Mouse (Mus musculus) liver, adult 2 months (tissue): Measurements from ENCODE around the gene Osbpl9. TPM values are rescaled to one million over a fixed set of nuclear protein-coding genes. Genes with fewer than 3 reads are reported as not detected.

Source experiments
- DNase-seq: peaks from one replicate; pipeline ENCODE4 v3.0.0-alpha.2; 2011; ENCODE audit warnings: low read depth, low spot score; ENCODE audit errors: extremely low read depth
- H3K27ac ChIP-seq: fragments of 200-500 bp; replicated peaks from 2 replicates; pipeline ENCODE4 v1.5.1; 2012; ENCODE audit warnings: low read depth, mild to moderate bottlenecking, control low read depth, inconsistent platforms, low read length; ENCODE audit not compliant: insufficient read depth
- H3K27me3 ChIP-seq: fragments of 200-500 bp; 2 replicates; pipeline ENCODE4 v1.6.1; 2012; ENCODE audit warnings: mild to moderate bottlenecking, moderate library complexity, low read length, inconsistent platforms; ENCODE audit not compliant: control insufficient read depth, insufficient read depth
- H3K36me3 ChIP-seq: fragments of 200-500 bp; 2 replicates; pipeline ENCODE4 v1.6.1; 2012; ENCODE audit warnings: low read length, inconsistent platforms; ENCODE audit not compliant: control insufficient read depth, insufficient read depth
- H3K4me1 ChIP-seq: fragments of 200-500 bp; 2 replicates; pipeline ENCODE4 v1.6.1; 2011; ENCODE audit warnings: low read length; ENCODE audit not compliant: control insufficient read depth, insufficient read depth
- H3K4me3 ChIP-seq: fragments of 200-500 bp; 2 replicates; pipeline ENCODE4 v1.5.1; 2011; ENCODE audit warnings: low read depth, mild to moderate bottlenecking, control low read depth, low read length, moderate library complexity; ENCODE audit not compliant: insufficient read depth
- H3K79me2 ChIP-seq: fragments of 200-500 bp; 2 replicates; pipeline ENCODE4 v1.6.1; 2012; ENCODE audit warnings: inconsistent platforms, mild to moderate bottlenecking, low read length, moderate library complexity; ENCODE audit not compliant: control insufficient read depth, insufficient read depth
- H3K9ac ChIP-seq: fragments of 200-500 bp; 2 replicates; pipeline ENCODE4 v1.6.1; 2012; ENCODE audit warnings: low read depth, mild to moderate bottlenecking, control low read depth, inconsistent platforms, low read length
- CTCF ChIP-seq: fragments of 200-500 bp; IDR thresholded peaks from 2 replicates; pipeline ENCODE4 v1.5.1; 2011; ENCODE audit warnings: low read depth, low read length, control low read depth
- POLR2A ChIP-seq: fragments of 200-500 bp; IDR thresholded peaks from 2 replicates; pipeline ENCODE4 v1.6.1; 2011; ENCODE audit warnings: low read length, control low read depth; ENCODE audit not compliant: insufficient read depth; ENCODE audit errors: extremely low read depth
- WGBS: fragments of 180-500 bp; shearing (Covaris S2); methylation state at CpG from one replicate; pipeline ENCODE4 v1.1.7; 2018; 5-methylcytosine and 5-hydroxymethylcytosine counted together
- polyA plus RNA-seq: library from polyadenylated mRNA; depleted of rRNA; stranded (reverse); fragments of >200 nt; gene quantifications from 2 replicates; pipeline ENCODE4 v1.2.3, GENCODE M21; 2012
- total RNA-seq: library from RNA; depleted of rRNA; stranded (reverse); fragments of >200 nt; gene quantifications from 2 replicates; pipeline ENCODE4 v1.2.3, GENCODE M21; 2014

Osbpl9 gene
- total and polyA plus RNA-seq, 2 experiments = 125 to 128 TPM

DNA sequence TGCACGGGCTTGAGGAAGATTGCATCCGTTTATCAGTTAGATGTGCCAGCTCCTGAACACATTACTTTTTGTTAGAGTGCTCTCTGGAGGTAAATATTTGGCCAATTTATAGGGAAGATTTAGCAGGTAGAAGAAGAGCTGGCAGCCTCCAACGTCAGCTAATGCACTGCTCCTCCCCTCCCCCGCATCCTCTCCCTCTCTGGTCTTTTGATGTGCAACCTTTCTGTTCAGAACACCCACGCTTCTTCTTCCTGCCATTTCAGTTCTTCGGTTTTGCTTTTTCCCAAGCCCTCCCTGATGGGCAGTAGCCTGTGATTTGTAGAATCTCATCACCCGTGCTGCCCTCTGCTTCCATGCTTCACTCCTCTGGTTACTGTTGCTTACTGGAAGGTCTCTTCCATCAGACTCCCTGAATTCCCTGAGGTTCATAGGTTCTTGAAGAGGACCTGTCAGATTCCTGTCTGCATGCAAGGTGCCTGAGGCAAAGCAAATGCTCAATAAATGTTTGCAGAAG is 27.8 kb upstream of the Osbpl9 start:
- Histone ChIP-seq H3K4me1 (no peaks in the 10 kb centered on the region), H3K27me3 (no peaks in the 10 kb centered on the region; the same call in 1 of the 2 replicates), H3K79me2 (no peaks in the 10 kb centered on the region), H3K27ac (no peak overlapping the region), H3K9ac (no peak overlapping the region), H3K36me3 (no peaks in the 10 kb centered on the region), H3K4me3 (no peak overlapping the region)
- WGBS = 40% methylated on average over 7 of the region's 7 CpGs
- TF ChIP-seq POLR2A = no peak
- TF ChIP-seq CTCF = no peak
- no peak for DNase-seq

DNA sequence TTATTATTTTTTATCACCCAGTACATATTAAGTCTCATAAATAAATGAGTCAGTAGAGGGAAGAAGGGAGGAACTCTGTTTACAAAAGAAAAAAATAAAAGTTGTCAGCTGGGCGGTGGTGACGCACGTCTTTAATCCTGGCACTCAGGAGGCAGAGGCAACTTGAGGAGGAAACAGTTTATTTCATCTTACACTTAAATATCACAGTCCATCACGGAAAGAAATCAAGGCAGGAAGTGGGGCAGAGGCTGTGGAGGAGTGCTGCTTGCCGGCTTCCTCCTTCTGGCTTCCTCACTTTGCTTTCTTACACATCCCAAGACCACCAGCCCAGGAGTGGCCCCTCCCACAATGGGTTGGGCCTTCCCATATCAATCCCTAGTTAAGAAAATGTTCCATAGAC is 24.0 kb upstream of the Osbpl9 start:
- TF ChIP-seq POLR2A (no peak), CTCF (no peak)
- H3K79me2 ChIP-seq = no peaks in the 10 kb centered on the region
- H3K27ac ChIP-seq = no peak overlapping the region
- 62% methylated on average over 5 of the region's 5 CpGs for WGBS
- H3K9ac ChIP-seq = no peak overlapping the region
- H3K36me3 ChIP-seq = no peaks in the 10 kb centered on the region
- DNase-seq = no peak
- H3K27me3 ChIP-seq = no peaks in the 10 kb centered on the region; the same call in 1 of the 2 replicates
- H3K4me3 ChIP-seq = no peak overlapping the region
- H3K4me1 ChIP-seq = no peaks in the 10 kb centered on the region

DNA sequence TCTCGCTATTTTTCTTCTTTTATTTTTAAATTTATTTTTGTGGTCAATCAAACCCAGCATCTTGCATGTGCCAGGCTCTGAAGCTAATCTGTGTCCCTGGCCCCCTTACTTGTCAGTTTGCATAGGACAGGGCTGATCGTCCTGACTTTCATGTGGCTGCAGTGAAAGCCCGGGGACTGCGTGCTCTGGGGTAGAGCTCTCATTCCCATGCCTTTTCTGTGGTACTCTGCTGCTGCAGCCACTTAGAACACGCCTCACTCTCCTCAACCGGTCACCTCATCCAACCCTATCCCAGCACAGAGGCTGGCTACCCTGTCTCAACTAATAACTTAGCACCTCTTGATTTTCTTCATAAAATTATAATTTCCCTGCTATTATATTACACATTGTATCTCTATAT is 23.5 kb upstream of the Osbpl9 start:
- H3K4me3 ChIP-seq = no peak overlapping the region
- H3K27me3 ChIP-seq = no peaks in the 10 kb centered on the region; the same call in 1 of the 2 replicates
- TF ChIP-seq POLR2A = no peak
- no peak for TF ChIP-seq CTCF
- H3K79me2 ChIP-seq = no peaks in the 10 kb centered on the region
- H3K9ac ChIP-seq = no peak overlapping the region
- no peak for DNase-seq
- H3K4me1 ChIP-seq = no peaks in the 10 kb centered on the region
- 83% methylated on average over 6 of the region's 6 CpGs for WGBS
- H3K36me3 ChIP-seq = no peaks in the 10 kb centered on the region
- no peak overlapping the region for H3K27ac ChIP-seq

DNA sequence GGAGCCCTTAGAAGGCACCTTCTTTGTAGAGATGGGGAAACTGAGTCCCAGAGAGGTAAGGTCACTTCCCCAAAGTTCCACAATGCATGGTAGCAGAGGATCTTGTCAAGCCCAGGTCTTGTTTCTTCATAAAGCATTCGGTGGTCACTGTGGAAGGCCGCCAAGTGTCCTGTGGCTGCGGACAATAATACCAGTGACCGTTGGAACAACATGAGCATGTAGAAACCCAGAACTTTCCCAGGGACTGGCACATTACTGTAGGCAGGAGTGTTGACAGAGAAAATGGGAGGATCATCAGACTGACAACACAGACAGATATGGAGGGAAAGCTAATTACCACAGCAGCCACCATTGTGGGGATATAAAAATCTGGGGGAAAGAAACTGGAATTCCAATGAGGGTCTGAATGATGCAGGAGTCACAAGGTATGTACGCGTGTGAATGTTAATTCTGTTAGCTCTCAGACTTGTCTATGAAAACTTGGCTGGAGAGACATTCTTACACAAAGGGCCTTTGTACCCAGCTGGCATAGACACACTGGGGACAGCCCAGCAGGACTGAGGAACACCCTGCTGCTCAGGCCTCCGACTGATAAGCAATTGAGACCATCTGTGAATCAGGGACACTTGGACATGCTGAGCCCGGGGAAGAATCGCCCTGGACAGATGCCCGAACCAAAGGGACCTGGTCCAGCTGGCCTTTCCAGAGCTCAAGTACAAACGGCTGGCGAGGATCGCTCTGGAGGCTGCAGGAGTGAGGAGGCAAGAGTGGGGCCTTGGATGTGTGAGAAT is 22.9 kb upstream of the Osbpl9 start:
- DNase-seq = peak; percentile 18
- H3K27ac ChIP-seq = no peak overlapping the region

DNA sequence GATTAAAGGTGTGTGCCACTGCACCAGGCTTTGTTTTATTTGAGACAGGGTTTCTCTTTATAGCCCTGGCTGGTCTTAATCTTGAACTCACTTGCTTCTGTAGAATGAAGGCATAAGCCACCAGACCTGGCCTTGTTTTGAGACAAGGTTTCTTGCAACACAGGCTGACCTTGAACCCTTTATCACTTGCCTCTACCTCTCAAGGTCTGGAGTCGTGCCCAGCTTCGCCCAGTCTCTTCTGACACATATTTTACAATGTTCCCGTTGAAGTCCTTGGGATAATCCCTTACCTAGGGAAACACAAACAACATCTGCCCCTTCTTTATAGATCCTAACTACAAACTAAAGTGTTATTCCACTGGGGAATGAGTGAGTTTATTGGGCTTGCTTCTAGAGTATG is 19.9 kb upstream of the Osbpl9 start:
- no peak for TF ChIP-seq POLR2A
- no peak for TF ChIP-seq CTCF
- Histone ChIP-seq H3K27ac (no peak overlapping the region), H3K79me2 (no peaks in the 10 kb centered on the region), H3K27me3 (no peaks in the 10 kb centered on the region), H3K9ac (no peak overlapping the region), H3K36me3 (no peaks in the 10 kb centered on the region), H3K4me3 (no peak overlapping the region), H3K4me1 (no peaks in the 10 kb centered on the region)
- 40% methylated on average over 3 of the region's 3 CpGs for WGBS
- peak; percentile 33 for DNase-seq

More for the DNA sequence above, 22.9 kb upstream of the Osbpl9 start:
- H3K4me3 ChIP-seq = no peak overlapping the region
- no peaks in the 10 kb centered on the region for H3K4me1 ChIP-seq
- no peaks in the 10 kb centered on the region for H3K79me2 ChIP-seq
- WGBS = 81% methylated on average over 13 of the region's 13 CpGs
- no peaks in the 10 kb centered on the region for H3K36me3 ChIP-seq
- H3K27me3 ChIP-seq = no peaks in the 10 kb centered on the region; the same call in 1 of the 2 replicates
- H3K9ac ChIP-seq = no peak overlapping the region
- TF ChIP-seq POLR2A (no peak), CTCF (no peak)

DNA sequence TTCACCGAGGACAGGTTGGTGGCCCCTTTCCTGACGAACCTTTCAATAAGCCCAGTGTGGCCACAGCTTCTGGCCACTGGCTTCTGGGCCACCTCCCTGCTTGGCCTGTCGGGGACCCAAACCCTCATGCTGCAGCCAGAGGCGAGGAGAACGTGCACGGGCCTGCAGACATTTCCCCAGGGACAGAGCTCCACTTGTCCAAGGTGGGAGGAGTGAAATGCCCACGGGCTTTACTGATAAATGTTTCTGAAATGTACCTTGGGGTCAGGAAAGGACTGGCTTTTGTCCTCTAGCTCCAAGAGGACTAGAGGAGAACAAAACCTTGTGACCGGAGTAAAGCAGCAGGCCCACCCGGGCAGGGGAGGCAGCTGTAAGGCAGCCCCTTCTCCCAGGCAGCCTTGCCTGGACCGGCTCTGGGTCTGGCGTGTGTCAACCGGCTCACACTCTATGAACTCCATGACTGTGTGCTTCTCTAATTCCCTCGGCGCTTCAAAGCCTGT is 18.4 kb upstream of the Osbpl9 start:
- no peaks in the 10 kb centered on the region for H3K79me2 ChIP-seq
- H3K9ac ChIP-seq = no peak overlapping the region
- no peaks in the 10 kb centered on the region for H3K36me3 ChIP-seq
- H3K27ac ChIP-seq = no peak overlapping the region
- no peaks in the 10 kb centered on the region for H3K27me3 ChIP-seq
- no peak for TF ChIP-seq CTCF
- TF ChIP-seq POLR2A = no peak
- WGBS = 92% methylated on average over 14 of the region's 14 CpGs
- H3K4me3 ChIP-seq = no peak overlapping the region
- no peaks in the 10 kb centered on the region for H3K4me1 ChIP-seq
- DNase-seq = no peak
